Mouse (Mus musculus): ENCODE measurements at regions not wholly inside any gene's neighbourhood (a gene's known extent, or its start where the extent isn't known, plus 50 kb on each side); places are given as distances from the start of the nearest gene placed in this dataset.

- DNase-seq = no peak
These were observed 71.7 kb upstream of the Klf4 start for GRCm38 (mm10) chr4:55603821-55604435.

GRCm38 (mm10) chr4:55595203-55595602 lies 62.9 kb upstream of the Klf4 start:
- no peak for DNase-seq

GRCm38 (mm10) chr4:55594699-55595098 lies 62.4 kb upstream of the Klf4 start:
- DNase-seq = no peak

GRCm38 (mm10) chr4:55593132-55593531 lies 60.9 kb upstream of the Klf4 start:
- no peak for DNase-seq

- no peak for DNase-seq
These were observed 53.9 kb upstream of the Klf4 start for GRCm38 (mm10) chr4:55586212-55586611.

- DNase-seq = no peak
These were observed 51.3 kb upstream of the Klf4 start for GRCm38 (mm10) chr4:55583589-55583988.
